Mouse (Mus musculus): ENCODE results near the gene Trip10. TPM values are rescaled to one million over a fixed set of nuclear protein-coding genes. Genes with fewer than 3 reads are reported as not detected.

The Trip10 gene
- total and polyA plus RNA-seq, 3 experiments = 10.9 to 20.8 TPM; not detected in 1

- H3K36me3 ChIP-seq (ENCODE audit: control insufficient read depth in 1 of 2, insufficient read depth in 2 of 2, low read length in 2 of 2) = no peaks in the 10 kb centered on the region; a peak in 1 of 4 replicates
- no peaks in the 10 kb centered on the region for H3K9me3 ChIP-seq (replicated peaks; ENCODE audit: insufficient read depth, low read length)
- H3K27ac ChIP-seq (ENCODE audit: control insufficient read depth, low read depth, low read length) = no peak overlapping the region
Observed at GRCm38 (mm10) chr17:57237181-57237580, 12.1 kb upstream of the Trip10 start.

GRCm38 (mm10) chr17:57243650-57244370 lies 5.4 kb upstream of the Trip10 start:
- Histone ChIP-seq H3K27ac (ENCODE audit: control insufficient read depth, low read depth, low read length) (peak overlapping the region; percentile 42; the same call in 1 of the 2 replicates), H3K4me1 (ENCODE audit: control insufficient read depth in 1 of 2, insufficient read depth in 2 of 2, low read length in 2 of 2) (peaks cover 0 to 15% of the 10 kb centered on the region in 2 experiments; a peak in 2 of 4 replicates), H3K9me3 (replicated peaks; ENCODE audit: insufficient read depth, low read length) (no peaks in the 10 kb centered on the region), H3K79me2 (ENCODE audit: control insufficient read depth, insufficient read depth, low read length, poor library complexity) (peaks cover 7% of the 10 kb centered on the region), H3K9ac (ENCODE audit: control insufficient read depth, low read depth, low read length, poor library complexity, severe bottlenecking) (no peak overlapping the region), H3K36me3 (ENCODE audit: control insufficient read depth in 1 of 2, insufficient read depth in 2 of 2, low read length in 2 of 2) (peaks cover 0 to 11% of the 10 kb centered on the region in 2 experiments; a peak in 2 of 4 replicates), H3K27me3 (ENCODE audit: control insufficient read depth in 1 of 2, insufficient read depth in 2 of 2, low read length in 2 of 2) (no peaks in the 10 kb centered on the region), H3K4me3 (ENCODE audit: control insufficient read depth in 1 of 2, insufficient read depth in 1 of 2, low read depth in 2 of 2, low read length in 2 of 2) (no peak overlapping the region)
- peak; percentile 62 for DNase-seq (ENCODE audit: low read depth, low spot score)
- TF ChIP-seq KAT2A (conservative IDR thresholded peaks at IDR 0.05; ENCODE audit: low read depth, low read length) (no peak), MAFK (IDR thresholded peaks at IDR 0.05; ENCODE audit: borderline replicate concordance, low read depth, low read length) (no peak), UBTF (IDR thresholded peaks at IDR 0.05; ENCODE audit: borderline replicate concordance, insufficient read depth, low read depth, low read length) (no peak), NRF1 (IDR thresholded peaks at IDR 0.05; ENCODE audit: insufficient read depth, low read depth, low read length, poor library complexity, severe bottlenecking) (no peak), TAL1 (IDR thresholded peaks at IDR 0.05; ENCODE audit: low read length) (peak; percentile 52), TBP (IDR thresholded peaks at IDR 0.05; ENCODE audit: low read depth, low read length) (no peak), EP300 (IDR thresholded peaks at IDR 0.05; ENCODE audit: low read depth in 1 of 2, low read length in 2 of 2) (peak; percentile 35 to 42; a peak in 3 of 4 replicates), ZKSCAN1 (IDR thresholded peaks at IDR 0.05; ENCODE audit: low read depth, low read length) (no peak), MAZ (IDR thresholded peaks at IDR 0.05; ENCODE audit: low read depth, low read length) (no peak), MAX (IDR thresholded peaks at IDR 0.05; ENCODE audit: low read length) (peak; percentile 44; the same call in 1 of the 2 replicates), MXI1 (IDR thresholded peaks at IDR 0.05; ENCODE audit: low read depth, low read length) (0 out of 2 replicates have a peak, but pooled peaks have one; percentile 20), SIN3A (IDR thresholded peaks at IDR 0.05; ENCODE audit: low read length) (0 out of 2 replicates have a peak, but pooled peaks have one; percentile 41), GATA1 (IDR thresholded peaks at IDR 0.05; ENCODE audit: low read depth, low read length) (peak; percentile 67), MYC (IDR thresholded peaks at IDR 0.05; ENCODE audit: low read depth, low read length) (peak; percentile 38; the same call in 1 of the 2 replicates), MYB (IDR thresholded peaks at IDR 0.05; ENCODE audit: low read depth, low read length) (peak; percentile 43; the same call in 1 of the 2 replicates), SMC3 (IDR thresholded peaks at IDR 0.05; ENCODE audit: low read depth, low read length) (no peak)

More at GRCm38 (mm10) chr17:57237181-57237580, 12.1 kb upstream of the Trip10 start:
- Histone ChIP-seq H3K4me1 (ENCODE audit: control insufficient read depth in 1 of 2, insufficient read depth in 2 of 2, low read length in 2 of 2) (no peaks in the 10 kb centered on the region), H3K9ac (ENCODE audit: control insufficient read depth, low read depth, low read length, poor library complexity, severe bottlenecking) (no peak overlapping the region), H3K79me2 (ENCODE audit: control insufficient read depth, insufficient read depth, low read length, poor library complexity) (no peaks in the 10 kb centered on the region), H3K27me3 (ENCODE audit: control insufficient read depth in 1 of 2, insufficient read depth in 2 of 2, low read length in 2 of 2) (no peaks in the 10 kb centered on the region), H3K4me3 (ENCODE audit: control insufficient read depth in 1 of 2, insufficient read depth in 1 of 2, low read depth in 2 of 2, low read length in 2 of 2) (no peak overlapping the region)
- TF ChIP-seq SMC3 (IDR thresholded peaks at IDR 0.05; ENCODE audit: low read depth, low read length) (no peak), MXI1 (IDR thresholded peaks at IDR 0.05; ENCODE audit: low read depth, low read length) (no peak), KAT2A (conservative IDR thresholded peaks at IDR 0.05; ENCODE audit: low read depth, low read length) (no peak), MEF2A (IDR thresholded peaks at IDR 0.05; ENCODE audit: extremely low read depth, insufficient replicate concordance, low read depth, low read length, poor library complexity, severe bottlenecking) (no peak), MAZ (IDR thresholded peaks at IDR 0.05; ENCODE audit: low read depth, low read length) (no peak), TBP (IDR thresholded peaks at IDR 0.05; ENCODE audit: low read depth, low read length) (no peak), CHD1 (IDR thresholded peaks at IDR 0.05; ENCODE audit: low read depth, low read length) (no peak), RCOR1 (IDR thresholded peaks at IDR 0.05; ENCODE audit: low read depth, low read length) (no peak), ZNF384 (IDR thresholded peaks at IDR 0.05; ENCODE audit: low read depth, low read length) (no peak), MYB (IDR thresholded peaks at IDR 0.05; ENCODE audit: low read depth, low read length) (no peak), POLR2AphosphoS2 (IDR thresholded peaks at IDR 0.05; ENCODE audit: low read length) (no peak), MAX (IDR thresholded peaks at IDR 0.05; ENCODE audit: low read length) (no peak), CTCF (IDR thresholded peaks at IDR 0.05 in 2 of 3, conservative IDR thresholded peaks at IDR 0.05 in 1 of 3; ENCODE audit: control insufficient read depth in 1 of 3, insufficient read depth in 1 of 3, low read depth in 2 of 3, low read length in 3 of 3, poor library complexity in 1 of 3, severe bottlenecking in 1 of 3) (no peak), MAFK (IDR thresholded peaks at IDR 0.05; ENCODE audit: borderline replicate concordance, low read depth, low read length) (no peak), TAL1 (IDR thresholded peaks at IDR 0.05; ENCODE audit: low read length) (no peak), NELFE (IDR thresholded peaks at IDR 0.05; ENCODE audit: low read depth, low read length) (no peak)
- no peak for DNase-seq (ENCODE audit: low read depth, low spot score)

Measured in MEL (cell line).